Mouse (Mus musculus): ENCODE results near the gene Dlg5.

Dlg5 gene

GRCm38 (mm10) chr14:24245177-24246081 lies at the start of gene Dlg5:
Gene Dlg5, minus strand, starts transcription at chr14:24245920.
- DNase-seq (ENCODE audit: low spot score), result no peak

- DNase-seq (ENCODE audit: low spot score), result no peak
These were observed 47.9 kb upstream of the Dlg5 start for GRCm38 (mm10) chr14:24293631-24294030.

GRCm38 (mm10) chr14:24292914-24293313 lies 47.2 kb upstream of the Dlg5 start, which contains the start of gene E330034G19Rik:
Gene E330034G19Rik, plus strand, starts transcription at chr14:24293214.
- no peak for DNase-seq (ENCODE audit: low spot score)

GRCm38 (mm10) chr14:24290726-24291125 lies 45.0 kb upstream of the Dlg5 start:
- no peak for DNase-seq (ENCODE audit: low spot score)

- no peak for DNase-seq (ENCODE audit: low spot score)
These were observed 40.4 kb upstream of the Dlg5 start for GRCm38 (mm10) chr14:24286136-24286535.

GRCm38 (mm10) chr14:24282276-24282675 lies 36.6 kb upstream of the Dlg5 start:
- DNase-seq (ENCODE audit: low spot score), result no peak

GRCm38 (mm10) chr14:24281278-24281677 lies 35.6 kb upstream of the Dlg5 start:
- DNase-seq (ENCODE audit: low spot score), result no peak

- no peak for DNase-seq (ENCODE audit: low spot score)
These were observed 29.8 kb upstream of the Dlg5 start for GRCm38 (mm10) chr14:24275534-24275933.

GRCm38 (mm10) chr14:24273575-24273974 lies 27.9 kb upstream of the Dlg5 start:
- peak; percentile 62 for DNase-seq (ENCODE audit: low spot score)

GRCm38 (mm10) chr14:24269571-24269970 lies 23.9 kb upstream of the Dlg5 start:
- DNase-seq (ENCODE audit: low spot score), result no peak

- no peak for DNase-seq (ENCODE audit: low spot score)
These were observed 17.2 kb upstream of the Dlg5 start for GRCm38 (mm10) chr14:24262915-24263314.

GRCm38 (mm10) chr14:24262382-24262781 lies 16.7 kb upstream of the Dlg5 start:
- DNase-seq (ENCODE audit: low spot score), result no peak

- DNase-seq (ENCODE audit: low spot score), result no peak
These were observed 14.7 kb upstream of the Dlg5 start for GRCm38 (mm10) chr14:24260391-24260790.

GRCm38 (mm10) chr14:24255956-24256355 lies 10.2 kb upstream of the Dlg5 start:
- DNase-seq (ENCODE audit: low spot score), result no peak

GRCm38 (mm10) chr14:24253611-24254202 lies 8.0 kb upstream of the Dlg5 start:
- DNase-seq (ENCODE audit: low spot score), result no peak

GRCm38 (mm10) chr14:24251326-24251725 lies 5.6 kb upstream of the Dlg5 start:
- DNase-seq (ENCODE audit: low spot score), result no peak

GRCm38 (mm10) chr14:24249926-24250325 lies 4.2 kb upstream of the Dlg5 start:
- no peak for DNase-seq (ENCODE audit: low spot score)

GRCm38 (mm10) chr14:24244330-24245176 lies 1.2 kb downstream of the Dlg5 start:
- DNase-seq (ENCODE audit: low spot score), result no peak

GRCm38 (mm10) chr14:24242016-24242415 lies 3.7 kb downstream of the Dlg5 start:
- no peak for DNase-seq (ENCODE audit: low spot score)

GRCm38 (mm10) chr14:24240831-24241230 lies 4.9 kb downstream of the Dlg5 start:
- DNase-seq (ENCODE audit: low spot score), result no peak

- no peak for DNase-seq (ENCODE audit: low spot score)
These were observed 6.1 kb downstream of the Dlg5 start for GRCm38 (mm10) chr14:24239651-24240050.

- no peak for DNase-seq (ENCODE audit: low spot score)
These were observed 9.8 kb downstream of the Dlg5 start for GRCm38 (mm10) chr14:24235954-24236353.

All from layer of hippocampus, adult 9-10 months (tissue).